ENCODE assay signal across 23 mouse cellular contexts in genomic region chr5:131839023-131839422, GRCm38 (mm10).
DNase-seq lines count a peak whose midpoint lies in the region; ATAC-seq and TF ChIP-seq lines count a peak whose summit lies in the region.
"Had no signal": no experiment of that assay in that cellular context is flagged by ENCODE, and none has a peak within 500 bp of the region (broad histone marks: within the 10 kb centered on the region; RNA-seq: fewer than 3 reads in every experiment).

No protein-coding gene starts in this region.

- no peak overlapping the region for H3K9ac ChIP-seq in liver, postnatal 0 days (replicated peaks)
- H3K9ac ChIP-seq: embryonic facial prominence, embryonic 12.5 days; forebrain, embryonic 12.5 days; heart, embryonic 12.5 days; hindbrain, embryonic 12.5 days had no signal

- H3K4me2 ChIP-seq in liver, postnatal 0 days (ENCODE audit: low read depth, low read length), result no peak overlapping the region
- H3K4me2 ChIP-seq: embryonic facial prominence, embryonic 12.5 days; forebrain, embryonic 12.5 days; heart, embryonic 12.5 days; hindbrain, embryonic 12.5 days had no signal

- peak; percentile 67 for ATAC-seq in megakaryocyte, adult 5-6 weeks (ENCODE audit: poor library complexity, severe bottlenecking)
- ATAC-seq in liver, postnatal 0 days, result no peak
- ATAC-seq: activated CD4-positive, CD25-positive, alpha-beta regulatory T cell, adult 4 months; hindbrain, postnatal 0 days; Patski had no signal

- WGBS in liver, postnatal 0 days (ENCODE audit: insufficient replicate concordance), result 41% methylated on average over 10 of the region's 10 CpGs

- no peak overlapping the region for H3K27ac ChIP-seq in liver, postnatal 0 days (ENCODE audit: low read depth)
- H3K27ac ChIP-seq: embryonic facial prominence, embryonic 12.5 days; gastrocnemius, adult 2 months; heart, adult 2 months; hindbrain, embryonic 12.5 days; hindbrain, postnatal 0 days had no signal

- no peaks in the 10 kb centered on the region for H3K4me1 ChIP-seq in liver, postnatal 0 days (ENCODE audit: insufficient read depth)

- no peaks in the 10 kb centered on the region for H3K9me3 ChIP-seq in liver, postnatal 0 days (ENCODE audit: low read length)
- H3K9me3 ChIP-seq: embryonic facial prominence, embryonic 12.5 days; forebrain, embryonic 12.5 days; heart, embryonic 12.5 days; hindbrain, embryonic 12.5 days had no signal

- TF ChIP-seq EP300 in liver, postnatal 0 days (IDR thresholded peaks at IDR 0.05; ENCODE audit: low read depth), result no peak

- no peaks in the 10 kb centered on the region for H3K27me3 ChIP-seq in liver, postnatal 0 days (ENCODE audit: insufficient read depth, low read length)
- H3K27me3 ChIP-seq: CH12.LX; embryonic facial prominence, embryonic 12.5 days; forebrain, embryonic 12.5 days; heart, embryonic 12.5 days; hindbrain, embryonic 12.5 days; Patski had no signal

- peak; percentile 75 for DNase-seq in heart, adult 11 months
- no peak for DNase-seq in heart, adult 9 months (ENCODE audit: low spot score in 2 of 2)
- DNase-seq in spleen, postnatal 36 days (ENCODE audit: low spot score in 2 of 2), result peak; percentile 16 to 17
- DNase-seq in spleen, adult 18-20 months, result no peak
- no peak for DNase-seq in liver, postnatal 0 days
- no peak for DNase-seq in natural killer cell, adult 2 months (ENCODE audit: low spot score in 2 of 2)
- DNase-seq in cerebellum, postnatal 10 days, result no peak
- DNase-seq: adrenal gland, postnatal 14 days; cerebellum, adult 18-20 months; cerebellum, adult 9-11 months; embryo, embryonic 11 days; gastrocnemius, adult 2 months; gastrocnemius, postnatal 25 days; heart, adult 2 months had no signal

- no peak overlapping the region for H3K4me3 ChIP-seq in liver, postnatal 0 days (ENCODE audit: low read depth, low read length)
- H3K4me3 ChIP-seq: embryonic facial prominence, embryonic 12.5 days; forebrain, embryonic 12.5 days; gastrocnemius, adult 2 months; heart, adult 2 months; heart, embryonic 12.5 days; hindbrain, embryonic 12.5 days had no signal

- H3K36me3 ChIP-seq in liver, postnatal 0 days (replicated peaks; ENCODE audit: insufficient read depth, low read length), result no peaks in the 10 kb centered on the region
- H3K36me3 ChIP-seq: embryonic facial prominence, embryonic 12.5 days; forebrain, embryonic 12.5 days; heart, embryonic 12.5 days; hindbrain, embryonic 12.5 days had no signal

- TF ChIP-seq CTCF in liver, postnatal 0 days (IDR thresholded peaks at IDR 0.05; ENCODE audit: low read depth), result no peak

Comparison
In these comparisons a context has a peak if more than half of its experiments do, and no peak if none do; other contexts are left out.
1. DNase-seq: peak in heart, adult 11 months (single experiment) and spleen, postnatal 36 days (2 of 2); none in heart, adult 9 months (0 of 2), spleen, adult 18-20 months (0 of 2), liver, postnatal 0 days (single experiment), natural killer cell, adult 2 months (0 of 2) and cerebellum, postnatal 10 days (0 of 2).